Mouse (Mus musculus) ES-E14 (cell line): ENCODE measurements around the gene Rabep1. TPM values are rescaled to one million over a fixed set of nuclear protein-coding genes. Genes with fewer than 3 reads are reported as not detected.
"Not testable (repeated sequence)": the region's sequence is repeated elsewhere in the genome, so short reads cannot be mapped to it uniquely, and the experiment has no call there.

ENCODE experiments used
- DNase-seq: peaks from one replicate; pipeline ENCODE4 v3.0.0-alpha.2; 2013; ENCODE audit warnings: low read depth, low spot score
- H3K27ac ChIP-seq: 2 replicates; pipeline ENCODE4 v1.5.1; 2012; ENCODE audit warnings: low read depth, mild to moderate bottlenecking, low read length, moderate library complexity, mixed read lengths; ENCODE audit not compliant: poor library complexity, insufficient read depth, severe bottlenecking
- H3K36me3 ChIP-seq: 2 replicates; pipeline ENCODE4 v1.6.1; 2012; ENCODE audit warnings: mild to moderate bottlenecking, low read length, moderate library complexity, mixed read lengths; ENCODE audit not compliant: control insufficient read depth, poor library complexity, insufficient read depth, severe bottlenecking
- H3K4me1 ChIP-seq, 2 experiments: fragments of 150-350 bp in 1 of 2; sonication (generic) in 1 of 2; 2 replicates each; pipeline ENCODE4 v1.6.1; 2012; ENCODE audit warnings: low read length in 2 of 2, mild to moderate bottlenecking in 1 of 2, mixed read lengths in 1 of 2; ENCODE audit not compliant: control insufficient read depth in 2 of 2, insufficient read depth in 2 of 2, poor library complexity in 1 of 2
- H3K4me3 ChIP-seq, 2 experiments: fragments of 150-350 bp in 1 of 2; sonication (generic) in 1 of 2; 2 replicates each; pipeline ENCODE4 v1.5.1; 2012; ENCODE audit warnings: low read length in 2 of 2, low read depth in 1 of 2, mild to moderate bottlenecking in 1 of 2, mixed read lengths in 1 of 2; ENCODE audit not compliant: insufficient read depth in 1 of 2, poor library complexity in 1 of 2, severe bottlenecking in 1 of 2
- H3K9ac ChIP-seq: 2 replicates; pipeline ENCODE4 v1.6.1; 2012; ENCODE audit warnings: low read depth, mild to moderate bottlenecking, low read length, mixed read lengths; ENCODE audit not compliant: poor library complexity, insufficient read depth, severe bottlenecking
- H3K9me3 ChIP-seq: fragments of 150-350 bp; sonication (generic); 2 replicates; pipeline ENCODE4 v1.6.1; 2012; ENCODE audit warnings: low read depth, mild to moderate bottlenecking, low read length; ENCODE audit not compliant: control insufficient read depth, insufficient read depth
- CHD2 ChIP-seq: IDR thresholded peaks from 2 replicates; pipeline ENCODE4 v1.6.1; 2014; ENCODE audit warnings: mild to moderate bottlenecking, low read depth, low read length, inconsistent platforms
- HCFC1 ChIP-seq: IDR thresholded peaks from 2 replicates; pipeline ENCODE4 v1.6.1; 2012; ENCODE audit warnings: low read length, inconsistent platforms, borderline replicate concordance; ENCODE audit not compliant: insufficient read depth
- MAFK ChIP-seq: IDR thresholded peaks from 2 replicates; pipeline ENCODE4 v1.6.1; 2014; ENCODE audit warnings: mild to moderate bottlenecking, low read depth, low read length, inconsistent platforms; ENCODE audit not compliant: insufficient read depth
- ZC3H11A ChIP-seq: IDR thresholded peaks from 2 replicates; pipeline ENCODE4 v1.6.1; 2012; ENCODE audit warnings: low read depth, mild to moderate bottlenecking, inconsistent platforms, low read length, borderline replicate concordance
- ZNF384 ChIP-seq: IDR thresholded peaks from 2 replicates; pipeline ENCODE4 v1.6.1; 2012; ENCODE audit warnings: low read depth, low read length, inconsistent platforms
- in situ Hi-C, 2 experiments: fragments of 600-800 bp; cut with MboI; formaldehyde crosslinking; loops; one replicate each; pipeline ENCODE4 v1.15.1; 2025; ENCODE audit warnings: low sequenced_read_pairs in 2 of 2, inconsistent platforms in 1 of 2; ENCODE audit not compliant: unreplicated experiment in 2 of 2
- total RNA-seq: library from RNA; depleted of rRNA; stranded (reverse); fragments of 300-350 nt; gene quantifications from 2 replicates; pipeline ENCODE4 v1.2.3, GENCODE M21; 2012

The Rabep1 gene
- total RNA-seq, 1 experiment = 38.8 TPM

DNA sequence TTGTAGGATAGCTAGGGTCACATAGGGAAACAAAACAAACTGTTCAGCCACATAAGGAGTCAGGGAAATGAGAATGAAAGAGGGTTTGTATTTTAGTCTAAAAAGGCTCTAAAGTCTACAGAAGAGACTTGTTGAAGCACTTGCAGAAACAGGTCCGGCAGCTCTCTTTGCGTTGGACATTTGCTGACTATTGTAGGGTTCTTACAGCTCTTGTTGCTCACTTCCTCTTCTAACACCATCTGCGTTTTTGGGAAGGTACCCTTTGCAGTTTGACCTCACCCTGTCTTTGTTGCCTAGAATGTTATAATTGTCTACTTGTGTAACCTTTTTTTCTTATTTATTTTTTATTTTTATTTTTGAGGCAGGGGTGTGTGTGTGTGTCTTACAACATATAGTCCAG lies 53.1 kb downstream of the Rabep1 start:
- DNase-seq = no peak
- Histone ChIP-seq H3K27ac (no peak overlapping the region), H3K9me3 (no peaks in the 10 kb centered on the region), H3K9ac (no peak overlapping the region), H3K36me3 (peaks cover 2% of the 10 kb centered on the region), H3K4me3 (no peak overlapping the region), H3K4me1 (no peaks in the 10 kb centered on the region)
- TF ChIP-seq CHD2 (no peak), ZC3H11A (no peak), ZNF384 (no peak), MAFK (no peak), HCFC1 (no peak)
- in situ Hi-C loops = no loop called here

DNA sequence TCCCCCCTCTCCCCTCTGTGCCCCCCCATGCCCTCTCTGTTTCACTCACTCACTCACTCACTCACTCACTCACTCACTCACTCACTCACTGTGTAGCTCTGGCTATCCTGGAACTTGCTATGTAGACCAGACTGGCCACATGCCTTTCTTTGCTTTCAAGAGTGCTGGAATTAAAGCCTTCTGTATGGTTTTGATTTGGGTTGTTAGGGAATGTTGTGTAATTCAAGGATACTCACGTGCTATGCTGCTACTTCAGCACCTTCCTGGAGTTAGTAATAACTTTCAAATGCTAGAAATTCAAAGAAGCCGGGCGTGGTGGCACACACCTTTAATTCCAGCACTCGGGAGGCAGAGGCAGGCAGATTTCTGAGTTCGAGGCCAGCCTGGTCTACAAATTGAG lies 53.6 kb downstream of the Rabep1 start:
- H3K9ac ChIP-seq, H3K4me3 ChIP-seq, H3K4me1 ChIP-seq, H3K9me3 ChIP-seq, H3K27ac ChIP-seq, H3K36me3 ChIP-seq, DNase-seq, in situ Hi-C loops: not testable (repeated sequence)

DNA sequence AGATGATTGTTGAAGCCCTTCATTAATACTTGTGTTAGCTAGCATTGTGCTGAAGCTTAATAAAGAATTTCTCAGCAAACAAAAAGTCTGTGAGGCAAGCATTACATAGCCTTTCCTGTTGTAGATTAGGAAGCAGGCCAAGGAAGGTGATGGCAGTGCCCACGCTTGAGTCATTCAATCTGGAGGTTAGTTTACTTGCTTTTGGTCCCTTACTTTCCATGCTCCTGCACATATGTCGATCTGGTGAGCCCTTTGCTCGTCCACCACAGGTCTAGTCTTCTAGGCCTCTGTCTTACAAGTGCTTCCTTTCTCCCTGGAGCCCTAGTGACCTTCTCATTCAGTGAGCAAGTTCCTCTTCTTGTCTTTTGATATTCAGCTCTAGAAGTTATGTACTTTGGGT lies 62.1 kb downstream of the Rabep1 start:
- Histone ChIP-seq H3K27ac (no peak overlapping the region), H3K4me1 (no peaks in the 10 kb centered on the region), H3K9me3 (no peaks in the 10 kb centered on the region), H3K9ac (no peak overlapping the region), H3K4me3 (no peak overlapping the region), H3K36me3 (peaks cover 3% of the 10 kb centered on the region; the same call in 1 of the 2 replicates)
- DNase-seq = no peak
- in situ Hi-C loops = no loop called here
- TF ChIP-seq CHD2 = no peak
- no peak for TF ChIP-seq ZC3H11A
- no peak for TF ChIP-seq MAFK

DNA sequence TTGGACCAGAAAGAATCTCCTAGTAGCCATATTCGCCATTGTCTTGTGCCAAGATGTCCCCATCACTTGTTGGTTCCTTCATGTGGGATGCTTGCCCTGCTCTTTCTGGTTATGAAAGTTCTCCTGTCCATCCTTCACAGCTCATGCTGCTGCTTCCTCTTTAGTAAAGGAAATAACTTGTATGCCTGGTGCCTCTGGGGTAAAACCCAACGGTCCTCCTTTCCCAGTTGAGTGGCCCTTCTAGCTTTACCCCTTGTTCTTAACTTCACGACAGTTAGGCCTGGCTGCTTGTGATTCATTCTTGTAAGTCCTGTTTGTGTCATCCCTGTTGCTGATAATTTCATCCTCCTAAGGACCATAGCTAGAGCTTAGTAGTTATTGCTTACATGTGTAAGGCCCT lies 66.7 kb downstream of the Rabep1 start:
- no peak overlapping the region for H3K4me3 ChIP-seq
- no peaks in the 10 kb centered on the region for H3K9me3 ChIP-seq
- in situ Hi-C loops = no loop called here
- DNase-seq = no peak
- H3K4me1 ChIP-seq = no peaks in the 10 kb centered on the region
- no peak overlapping the region for H3K27ac ChIP-seq
- peaks cover 3% of the 10 kb centered on the region; the same call in 1 of the 2 replicates for H3K36me3 ChIP-seq
- TF ChIP-seq ZNF384 (no peak), HCFC1 (no peak), ZC3H11A (no peak), CHD2 (no peak), MAFK (no peak)
- H3K9ac ChIP-seq = no peak overlapping the region

DNA sequence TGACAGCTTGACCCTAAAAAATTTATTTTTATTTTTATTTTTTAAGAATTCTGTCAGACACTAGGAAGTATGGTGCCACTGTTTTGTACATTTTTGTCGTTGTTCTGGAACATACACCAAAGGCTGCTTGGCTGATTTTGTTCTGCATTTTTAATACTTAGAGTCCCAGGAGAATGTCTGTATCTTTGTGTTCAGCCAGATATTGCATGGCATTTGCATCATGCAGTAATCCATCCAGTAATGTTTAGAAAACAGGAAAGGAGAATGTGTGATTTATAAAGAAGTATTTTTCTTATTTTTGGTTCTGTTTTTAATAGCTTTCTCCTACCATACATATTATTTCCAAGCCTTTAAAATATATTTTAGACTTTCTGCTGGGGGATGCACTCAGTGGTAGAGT lies 67.3 kb downstream of the Rabep1 start:
- Histone ChIP-seq H3K4me3 (no peak overlapping the region), H3K27ac (no peak overlapping the region), H3K4me1 (no peaks in the 10 kb centered on the region), H3K9me3 (no peaks in the 10 kb centered on the region), H3K9ac (no peak overlapping the region), H3K36me3 (peaks cover 3% of the 10 kb centered on the region; the same call in 1 of the 2 replicates)
- no peak for TF ChIP-seq HCFC1
- DNase-seq = no peak
- in situ Hi-C loops = no loop called here
